Mouse (Mus musculus) heart, embryonic 12.5 days (tissue): ENCODE data around the gene Tas2r134. TPM values are rescaled to one million over a fixed set of nuclear protein-coding genes. Genes with fewer than 3 reads are reported as not detected.

ENCODE experiments used
- ATAC-seq: fragments of 200-750 bp; cut with Nextera tagmentation; 2 replicates; pipeline ENCODE4 v1.8.0; 2017; ENCODE audit warnings: moderate TSS enrichment, moderate library complexity; ENCODE audit not compliant: insufficient number of reproducible peaks, low FRiP score
- H3K27ac ChIP-seq: fragments of 300-500 bp; sonication (generic); 2 replicates; pipeline ENCODE4 v1.5.1; 2016; ENCODE audit warnings: mild to moderate bottlenecking, moderate library complexity; ENCODE audit not compliant: poor library complexity, severe bottlenecking
- H3K27me3 ChIP-seq: fragments of 300-500 bp; sonication (generic); replicated peaks from 2 replicates; pipeline ENCODE4 v1.6.1; 2016; ENCODE audit warnings: mild to moderate bottlenecking, moderate library complexity
- H3K36me3 ChIP-seq: fragments of 300-500 bp; sonication (generic); 2 replicates; pipeline ENCODE4 v1.6.1; 2016; ENCODE audit warnings: mild to moderate bottlenecking, moderate library complexity
- H3K4me1 ChIP-seq: fragments of 300-500 bp; sonication (generic); replicated peaks from 2 replicates; pipeline ENCODE4 v1.6.1; 2016; ENCODE audit warnings: mild to moderate bottlenecking
- H3K4me2 ChIP-seq: fragments of 300-500 bp; sonication (generic); 2 replicates; pipeline ENCODE4 v1.6.1; 2016; ENCODE audit warnings: mild to moderate bottlenecking, moderate library complexity
- H3K4me3 ChIP-seq: fragments of 300-500 bp; sonication (generic); 2 replicates; pipeline ENCODE4 v1.5.1; 2016; ENCODE audit warnings: mild to moderate bottlenecking
- H3K9ac ChIP-seq: fragments of 300-500 bp; sonication (generic); 2 replicates; pipeline ENCODE4 v1.6.1; 2016; ENCODE audit warnings: mild to moderate bottlenecking, moderate library complexity
- H3K9me3 ChIP-seq: fragments of 300-500 bp; sonication (generic); replicated peaks from 2 replicates; pipeline ENCODE4 v1.6.1; 2016; ENCODE audit warnings: mild to moderate bottlenecking, moderate library complexity
- WGBS: fragments of 180-500 bp; shearing (Covaris S2); methylation state at CpG from one replicate; pipeline ENCODE4 v1.1.7; 2016; 5-methylcytosine and 5-hydroxymethylcytosine counted together
- polyA plus RNA-seq: library from polyadenylated mRNA; unstranded; fragments of >200 nt; fragmentation: Nextera tagmentation; extraction: Ambion mirVana; gene quantifications from 2 replicates; pipeline ENCODE4 v1.2.1, GENCODE M21; 2016

Tas2r134 gene
- polyA plus RNA-seq = not detected in 2 replicates

DNA sequence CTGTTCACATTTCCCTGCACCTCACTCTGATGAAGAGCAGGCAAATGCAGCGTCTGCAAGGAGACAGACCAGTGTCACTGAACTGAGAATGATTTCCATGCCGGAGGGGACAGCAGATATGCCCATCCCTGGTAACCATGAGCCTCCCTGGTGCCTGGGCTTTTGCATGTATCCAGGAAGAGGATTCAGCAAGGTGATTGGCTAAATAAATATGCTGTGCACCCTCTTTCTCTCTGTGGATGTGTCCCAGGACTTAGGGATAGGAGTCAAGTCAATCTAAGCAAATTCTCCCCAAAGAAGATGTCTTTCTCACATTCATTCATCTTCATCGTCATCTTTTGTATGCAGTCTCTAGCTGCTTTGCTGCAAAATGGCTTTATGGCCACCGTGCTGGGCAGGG is at the start of gene Tas2r134:
Gene Tas2r134, plus strand, starts transcription at position 301 of the 400 bp plus-strand sequence.
- Histone ChIP-seq H3K4me3 (no peak within 1 kb of the TSS), H3K36me3 (no peaks in the 10 kb centered on the region), H3K9me3 (no peaks in the 10 kb centered on the region), H3K9ac (no peak within 1 kb of the TSS), H3K27me3 (no peaks in the 10 kb centered on the region), H3K4me2 (no peak within 1 kb of the TSS), H3K27ac (no peak within 1 kb of the TSS), H3K4me1 (no peaks in the 10 kb centered on the region)
- 73% methylated on average over 4 of the region's 4 CpGs for WGBS
- no peak for ATAC-seq

DNA sequence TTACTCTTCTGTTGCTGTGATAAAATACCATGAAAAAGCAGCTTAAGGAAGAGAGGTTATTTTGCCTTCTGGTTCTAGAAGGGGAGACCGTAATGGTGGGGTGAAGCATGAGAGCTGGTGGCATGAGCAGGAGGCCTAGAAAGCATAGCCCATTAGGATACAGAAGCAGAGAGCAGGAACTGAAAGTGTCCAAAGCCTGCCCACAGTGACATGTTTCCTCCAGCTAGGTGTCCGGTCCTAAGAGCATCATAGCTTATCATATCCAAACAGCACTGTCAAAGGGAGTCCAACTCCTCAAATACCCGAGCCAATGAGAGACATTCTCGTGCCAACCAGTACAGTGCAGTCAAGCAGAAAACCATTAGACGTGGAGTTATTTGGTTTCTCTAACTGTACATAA is 47.5 kb upstream of the Tas2r134 start:
- no peak overlapping the region for H3K27ac ChIP-seq
- 68% methylated on average over 5 of the region's 5 CpGs for WGBS
- H3K9me3 ChIP-seq = no peaks in the 10 kb centered on the region
- no peak for ATAC-seq
- no peaks in the 10 kb centered on the region for H3K36me3 ChIP-seq
- no peaks in the 10 kb centered on the region for H3K27me3 ChIP-seq
- H3K4me2 ChIP-seq = no peak overlapping the region
- no peaks in the 10 kb centered on the region for H3K4me1 ChIP-seq
- no peak overlapping the region for H3K4me3 ChIP-seq
- H3K9ac ChIP-seq = no peak overlapping the region

DNA sequence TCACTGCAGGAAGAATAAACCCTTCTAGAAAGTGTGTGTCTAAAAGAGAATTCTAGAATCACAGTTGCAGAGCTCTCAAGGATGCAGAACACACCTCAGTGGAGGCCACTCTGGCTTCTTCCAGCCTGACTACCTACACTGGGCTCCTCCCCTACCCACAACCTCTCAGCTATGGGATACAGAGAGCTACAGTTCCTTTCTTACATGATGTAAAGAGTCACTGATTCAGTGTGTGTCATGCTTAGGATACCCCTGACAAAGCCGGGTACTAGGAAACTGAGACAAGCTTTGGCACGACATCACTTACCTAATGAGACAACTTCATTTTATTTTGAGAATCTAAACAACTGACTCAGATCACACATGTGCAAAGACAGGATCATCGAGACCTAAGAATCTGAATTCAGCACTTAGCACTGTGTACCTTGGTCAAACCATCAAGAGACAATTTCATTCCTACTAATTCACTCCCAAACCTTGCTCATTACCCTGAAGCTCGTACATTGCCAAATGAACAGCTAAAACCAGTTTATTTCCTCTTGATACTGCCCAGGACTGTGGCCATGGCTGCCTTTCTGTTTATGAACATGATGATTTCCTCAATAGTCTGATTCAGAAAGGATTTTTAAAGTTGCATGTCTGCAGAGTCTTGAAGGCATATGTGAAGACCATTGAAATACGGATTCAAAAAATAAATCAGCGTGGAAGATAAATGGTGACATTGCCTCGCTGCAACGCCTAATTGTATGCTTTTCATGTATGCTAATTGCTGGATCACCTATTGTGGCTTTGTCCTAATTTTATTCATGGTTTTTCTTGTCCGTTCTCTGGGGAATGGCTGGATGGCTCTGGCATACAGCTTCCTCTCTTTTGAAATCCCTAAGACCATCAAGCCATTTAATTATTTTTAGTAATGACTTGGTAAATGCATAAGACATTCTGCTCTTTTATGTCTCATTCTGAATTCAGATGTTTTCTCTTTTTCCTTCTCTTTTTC is 43.0 kb upstream of the Tas2r134 start:
- H3K27ac ChIP-seq = no peak overlapping the region
- H3K9ac ChIP-seq = no peak overlapping the region
- no peak overlapping the region for H3K4me2 ChIP-seq
- no peaks in the 10 kb centered on the region for H3K36me3 ChIP-seq
- H3K4me3 ChIP-seq = no peak overlapping the region
- H3K27me3 ChIP-seq = no peaks in the 10 kb centered on the region
- ATAC-seq = no peak
- 79% methylated on average over 9 of the region's 9 CpGs for WGBS
- no peaks in the 10 kb centered on the region for H3K4me1 ChIP-seq
- no peaks in the 10 kb centered on the region for H3K9me3 ChIP-seq

DNA sequence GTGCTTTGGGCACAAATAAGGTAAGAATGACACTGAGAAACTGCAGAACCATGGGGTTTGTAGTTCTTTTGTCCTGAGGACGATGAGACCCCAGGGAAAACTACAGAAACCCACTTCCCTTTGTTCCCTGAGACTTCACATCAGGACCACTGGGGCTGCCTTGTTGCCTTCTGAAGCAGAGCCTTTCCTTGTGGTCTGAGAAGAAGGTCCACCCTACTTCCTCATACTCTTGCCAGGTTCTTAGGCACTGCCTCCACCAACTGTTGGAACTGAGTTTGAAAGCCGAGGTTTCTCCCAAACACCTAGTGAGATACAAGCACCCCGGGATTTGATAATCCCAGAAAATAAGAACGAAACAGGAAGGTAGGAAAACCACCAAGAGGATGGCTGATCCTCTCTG is 39.0 kb upstream of the Tas2r134 start:
- Histone ChIP-seq H3K4me2 (no peak overlapping the region), H3K27me3 (no peaks in the 10 kb centered on the region), H3K4me1 (peaks cover under 1% of the 10 kb centered on the region; the same call in 1 of the 2 replicates), H3K9ac (no peak overlapping the region), H3K9me3 (no peaks in the 10 kb centered on the region), H3K4me3 (no peak overlapping the region), H3K27ac (no peak overlapping the region), H3K36me3 (no peaks in the 10 kb centered on the region)
- no peak for ATAC-seq
- 69% methylated on average over 4 of the region's 4 CpGs for WGBS

DNA sequence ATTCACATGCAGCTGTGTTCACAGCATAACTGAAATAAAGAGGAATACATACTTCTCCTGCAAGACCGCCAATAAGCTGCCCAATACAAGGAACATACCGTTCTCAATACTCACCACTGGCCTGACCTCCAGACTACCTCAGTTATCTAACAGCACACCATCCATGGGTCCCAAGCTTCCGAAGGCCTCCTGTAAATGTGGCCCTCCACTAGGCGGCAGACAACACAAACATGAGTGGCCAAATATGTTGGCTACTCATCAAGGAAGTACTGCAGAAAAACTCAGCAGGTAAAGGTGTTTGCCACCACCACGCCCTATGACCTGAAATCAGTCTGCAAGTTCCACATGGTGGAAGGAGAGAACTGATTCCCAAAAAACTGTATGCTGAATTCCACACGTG is 38.4 kb upstream of the Tas2r134 start:
- Histone ChIP-seq H3K27ac (no peak overlapping the region), H3K4me3 (no peak overlapping the region), H3K9me3 (no peaks in the 10 kb centered on the region), H3K4me2 (no peak overlapping the region), H3K27me3 (no peaks in the 10 kb centered on the region), H3K36me3 (no peaks in the 10 kb centered on the region), H3K9ac (no peak overlapping the region), H3K4me1 (peaks cover 4% of the 10 kb centered on the region; the same call in 1 of the 2 replicates)
- WGBS = 58% methylated on average over 6 of the region's 6 CpGs
- no peak for ATAC-seq

DNA sequence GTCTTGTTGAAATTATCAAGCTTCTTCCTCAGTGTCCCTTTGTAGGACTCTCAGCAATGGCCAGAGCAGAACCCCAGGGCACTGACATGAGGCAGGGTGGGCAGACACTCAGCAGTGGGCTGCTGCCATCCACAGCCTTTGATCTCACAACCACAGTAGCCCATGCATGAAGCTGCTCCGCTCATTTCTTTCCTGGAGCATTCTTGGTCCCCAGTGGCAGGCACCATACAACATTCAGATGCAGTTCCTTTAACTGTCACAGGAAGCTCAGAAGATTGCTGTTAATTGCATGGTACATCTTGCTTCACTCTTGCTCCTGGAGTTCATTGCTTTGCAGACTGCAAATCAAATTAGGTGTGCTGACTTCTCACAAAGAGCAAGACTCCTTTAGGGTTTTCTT is 37.7 kb upstream of the Tas2r134 start:
- Histone ChIP-seq H3K27me3 (no peaks in the 10 kb centered on the region), H3K9ac (no peak overlapping the region), H3K27ac (no peak overlapping the region), H3K36me3 (no peaks in the 10 kb centered on the region), H3K9me3 (no peaks in the 10 kb centered on the region), H3K4me2 (no peak overlapping the region), H3K4me3 (no peak overlapping the region), H3K4me1 (peaks cover 4% of the 10 kb centered on the region; the same call in 1 of the 2 replicates)
- no peak for ATAC-seq
- WGBS = 79% methylated on average over 1 of the region's 1 CpGs

DNA sequence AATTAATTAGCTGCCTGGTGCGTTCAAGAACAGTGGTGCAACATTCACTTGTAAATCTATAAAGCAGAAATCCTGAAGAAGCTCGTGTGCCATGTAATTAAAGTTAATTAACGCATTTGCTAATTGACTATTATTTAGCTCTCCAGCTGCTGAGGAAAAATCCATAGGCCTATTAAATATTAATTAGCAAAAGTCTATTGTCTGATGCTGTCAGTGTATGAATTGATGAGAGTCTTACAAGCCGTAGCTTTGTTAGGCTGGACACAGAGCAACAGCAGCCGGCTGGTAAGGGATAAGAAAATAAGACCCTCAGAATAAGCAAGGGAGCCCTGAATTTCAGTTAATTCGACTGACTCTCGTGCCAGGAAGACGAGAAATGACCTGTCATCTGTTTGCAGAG is 37.0 kb upstream of the Tas2r134 start:
- H3K27me3 ChIP-seq = no peaks in the 10 kb centered on the region
- no peak for ATAC-seq
- peaks cover 4% of the 10 kb centered on the region; the same call in 1 of the 2 replicates for H3K4me1 ChIP-seq
- H3K9me3 ChIP-seq = no peaks in the 10 kb centered on the region
- WGBS = 79% methylated on average over 8 of the region's 8 CpGs
- H3K4me3 ChIP-seq = no peak overlapping the region
- H3K36me3 ChIP-seq = no peaks in the 10 kb centered on the region
- H3K9ac ChIP-seq = no peak overlapping the region
- no peak overlapping the region for H3K4me2 ChIP-seq
- H3K27ac ChIP-seq = no peak overlapping the region

DNA sequence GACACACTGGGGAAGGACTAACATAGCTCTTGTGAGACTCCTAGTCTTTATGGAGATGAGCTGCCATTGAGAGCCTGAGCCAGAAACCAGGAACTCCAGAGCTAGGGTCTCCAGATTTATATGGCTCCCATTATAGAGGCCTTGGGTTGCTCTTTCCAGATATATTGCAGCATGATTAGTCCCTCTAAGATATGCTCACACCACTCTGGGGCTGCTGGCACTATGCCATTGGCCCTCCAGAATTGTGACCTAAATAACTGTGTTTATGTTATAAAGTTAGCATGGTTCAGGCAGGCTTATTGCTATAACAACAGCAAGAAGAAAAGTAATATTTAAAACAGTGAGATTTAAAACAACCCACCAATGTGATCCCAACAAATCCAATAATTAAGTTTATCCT is 35.2 kb upstream of the Tas2r134 start:
- ATAC-seq = no peak
- H3K4me2 ChIP-seq = no peak overlapping the region
- no peak overlapping the region for H3K4me3 ChIP-seq
- no peaks in the 10 kb centered on the region for H3K36me3 ChIP-seq
- H3K9ac ChIP-seq = no peak overlapping the region
- peaks cover 4% of the 10 kb centered on the region; the same call in 1 of the 2 replicates for H3K4me1 ChIP-seq
- no peaks in the 10 kb centered on the region for H3K27me3 ChIP-seq
- H3K27ac ChIP-seq = no peak overlapping the region
- H3K9me3 ChIP-seq = no peaks in the 10 kb centered on the region

DNA sequence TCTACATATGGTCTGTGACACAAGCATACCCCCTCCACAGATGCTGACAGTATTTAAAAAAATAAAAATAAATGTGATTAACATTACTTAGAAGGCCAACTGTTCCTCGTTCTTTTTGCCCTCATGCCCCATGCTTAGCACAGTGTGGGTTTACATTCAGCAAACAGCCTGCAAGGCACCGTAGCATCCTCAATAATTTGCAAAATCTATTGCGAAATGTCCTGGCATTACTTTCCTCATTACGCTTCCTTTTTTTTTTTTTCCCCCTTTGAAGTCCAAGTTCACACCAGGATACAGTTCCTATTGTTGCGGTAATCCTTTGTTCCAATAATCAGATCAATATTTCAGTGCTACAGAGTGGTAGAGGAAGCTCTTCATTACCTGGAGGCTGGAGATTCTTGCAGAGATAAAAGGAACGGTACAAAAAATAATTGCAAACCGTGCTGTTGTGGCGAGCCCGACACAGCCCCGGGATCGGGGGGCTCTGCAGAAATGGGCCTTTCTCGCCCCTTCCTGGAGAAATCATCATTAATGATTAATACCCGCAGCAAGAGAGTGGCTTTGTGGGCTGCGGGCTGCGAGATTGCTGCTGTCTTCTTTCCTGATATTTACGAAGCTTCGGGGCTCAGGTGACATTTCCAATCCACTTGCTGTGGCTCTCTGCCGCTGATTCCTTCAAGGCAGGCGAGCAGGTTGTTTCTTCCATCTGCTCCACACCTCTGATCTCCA is 27.7 kb upstream of the Tas2r134 start:
- ATAC-seq = no peak
- no peaks in the 10 kb centered on the region for H3K4me1 ChIP-seq
- no peaks in the 10 kb centered on the region for H3K9me3 ChIP-seq
- H3K36me3 ChIP-seq = no peaks in the 10 kb centered on the region
- WGBS = 82% methylated on average over 19 of the region's 19 CpGs
- H3K27me3 ChIP-seq = no peaks in the 10 kb centered on the region
- H3K4me2 ChIP-seq = no peak overlapping the region
- H3K9ac ChIP-seq = no peak overlapping the region
- H3K27ac ChIP-seq = no peak overlapping the region
- no peak overlapping the region for H3K4me3 ChIP-seq

DNA sequence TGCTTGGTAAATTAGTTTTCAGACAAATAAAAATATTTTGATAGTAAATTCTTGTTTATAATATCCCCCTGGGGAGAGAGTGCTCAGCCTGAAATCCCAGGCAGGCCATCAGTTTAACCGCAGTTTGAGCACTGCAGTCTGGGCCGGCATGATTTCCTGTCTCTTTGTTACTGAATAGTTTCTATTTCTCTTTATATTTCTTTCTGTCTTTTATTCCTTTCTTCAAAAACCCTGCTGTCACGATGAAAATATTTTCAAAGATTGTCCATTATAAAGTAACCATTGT is 27.2 kb upstream of the Tas2r134 start:
- H3K9me3 ChIP-seq = no peaks in the 10 kb centered on the region
- WGBS = 75% methylated on average over 3 of the region's 3 CpGs
- no peak overlapping the region for H3K4me2 ChIP-seq
- no peaks in the 10 kb centered on the region for H3K4me1 ChIP-seq
- no peak for ATAC-seq
- no peak overlapping the region for H3K4me3 ChIP-seq
- H3K36me3 ChIP-seq = no peaks in the 10 kb centered on the region
- no peak overlapping the region for H3K27ac ChIP-seq
- no peaks in the 10 kb centered on the region for H3K27me3 ChIP-seq
- no peak overlapping the region for H3K9ac ChIP-seq

DNA sequence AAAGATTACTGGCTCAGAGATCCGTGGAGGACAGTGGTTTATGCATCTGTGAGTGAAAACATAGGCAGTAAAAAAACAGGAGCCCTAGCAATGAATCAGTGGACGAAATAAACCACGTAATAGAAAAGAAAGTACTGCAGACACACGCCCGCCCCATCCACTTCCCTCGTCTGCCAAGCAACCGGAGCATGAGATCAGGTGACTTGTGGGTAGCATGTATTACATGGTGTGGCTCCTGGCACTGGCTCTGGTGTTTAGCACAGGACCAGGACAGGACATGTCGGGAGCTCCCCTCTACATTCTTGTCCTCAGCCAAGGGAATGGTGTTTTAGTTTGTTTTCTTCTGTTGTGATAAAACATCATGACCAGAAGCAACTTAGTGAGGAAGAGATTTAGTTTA is 26.4 kb upstream of the Tas2r134 start:
- no peak overlapping the region for H3K27ac ChIP-seq
- no peaks in the 10 kb centered on the region for H3K27me3 ChIP-seq
- no peak overlapping the region for H3K4me2 ChIP-seq
- no peak overlapping the region for H3K4me3 ChIP-seq
- no peak for ATAC-seq
- WGBS = 82% methylated on average over 8 of the region's 8 CpGs
- H3K9ac ChIP-seq = no peak overlapping the region
- H3K4me1 ChIP-seq = no peaks in the 10 kb centered on the region
- no peaks in the 10 kb centered on the region for H3K9me3 ChIP-seq
- no peaks in the 10 kb centered on the region for H3K36me3 ChIP-seq
